Mouse (Mus musculus) adrenal gland, adult 2 months (tissue): ENCODE results near the gene 4930556J24Rik. TPM values are rescaled to one million over a fixed set of nuclear protein-coding genes. Genes with fewer than 3 reads are reported as not detected.
"Not testable (repeated sequence)": the region's sequence is repeated elsewhere in the genome, so short reads cannot be mapped to it uniquely, and the experiment has no call there.

Source experiments
- DNase-seq: peaks from one replicate; pipeline ENCODE4 v3.0.0; 2021
- polyA plus RNA-seq: library from polyadenylated mRNA; depleted of rRNA; stranded (reverse); fragments of >200 nt; gene quantifications from 2 replicates; pipeline ENCODE4 v1.2.3, GENCODE M21; 2012
- total RNA-seq, 2 experiments: library from RNA; stranded (reverse); gene quantifications; 2 replicates each; pipeline ENCODE4 v1.2.3; 2021

Gene 4930556J24Rik
- total and polyA plus RNA-seq, 3 experiments: not detected

- no peak for DNase-seq
Observed at GRCm38 (mm10) chr11:3973081-3973480, 3.5 kb downstream of the 4930556J24Rik start.

- no peak for DNase-seq
Observed at GRCm38 (mm10) chr11:3970361-3970760, 6.2 kb downstream of the 4930556J24Rik start.

- no peak for DNase-seq
Observed at GRCm38 (mm10) chr11:3969837-3970236, 6.7 kb downstream of the 4930556J24Rik start.

GRCm38 (mm10) chr11:3964416-3965172 is 12.0 kb downstream of the 4930556J24Rik start:
- DNase-seq: no peak

GRCm38 (mm10) chr11:3963610-3964415 is 12.8 kb downstream of the 4930556J24Rik start, which contains the start of gene Pes1:
TSS of gene Pes1 (plus strand) at chr11:3963975.
- peak; percentile 87 for DNase-seq

GRCm38 (mm10) chr11:3963155-3963554 is 13.4 kb downstream of the 4930556J24Rik start:
- no peak for DNase-seq

GRCm38 (mm10) chr11:3961761-3962160 is 14.8 kb downstream of the 4930556J24Rik start:
- DNase-seq: no peak

GRCm38 (mm10) chr11:3960901-3961300 is 15.7 kb downstream of the 4930556J24Rik start:
- no peak for DNase-seq

GRCm38 (mm10) chr11:3955371-3955770 is 21.2 kb downstream of the 4930556J24Rik start:
- DNase-seq: not testable (repeated sequence)

GRCm38 (mm10) chr11:3954876-3955275 is 21.7 kb downstream of the 4930556J24Rik start:
- not testable (repeated sequence) for DNase-seq

- DNase-seq: no peak
Observed at GRCm38 (mm10) chr11:3946386-3946785, 30.2 kb downstream of the 4930556J24Rik start.

- DNase-seq: no peak
Observed at GRCm38 (mm10) chr11:3941371-3941770, 35.2 kb downstream of the 4930556J24Rik start.

GRCm38 (mm10) chr11:3937321-3937874 is 39.2 kb downstream of the 4930556J24Rik start:
- DNase-seq: no peak

- no peak for DNase-seq
Observed at GRCm38 (mm10) chr11:3936318-3936717, 40.3 kb downstream of the 4930556J24Rik start.

- no peak for DNase-seq
Observed at GRCm38 (mm10) chr11:3935135-3935534, 41.4 kb downstream of the 4930556J24Rik start.

- DNase-seq: no peak
Observed at GRCm38 (mm10) chr11:3933756-3934285, 42.8 kb downstream of the 4930556J24Rik start.

GRCm38 (mm10) chr11:3931511-3932211 is 44.9 kb downstream of the 4930556J24Rik start, which contains the start of gene Tcn2:
TSS of gene Tcn2 (minus strand) at chr11:3932159.
- peak; percentile 94 for DNase-seq

GRCm38 (mm10) chr11:3930931-3931330 is 45.6 kb downstream of the 4930556J24Rik start:
- no peak for DNase-seq

GRCm38 (mm10) chr11:3930019-3930418 is 46.6 kb downstream of the 4930556J24Rik start:
- no peak for DNase-seq

GRCm38 (mm10) chr11:3925916-3926315 is 50.7 kb downstream of the 4930556J24Rik start:
- DNase-seq: no peak

- no peak for DNase-seq
Observed at GRCm38 (mm10) chr11:3922731-3923130, 53.8 kb downstream of the 4930556J24Rik start.

GRCm38 (mm10) chr11:3922115-3922514 is 54.5 kb downstream of the 4930556J24Rik start:
- DNase-seq: no peak
